Mouse (Mus musculus) CH12.LX (cell line): ENCODE data around the gene Csnk1g1. TPM values are rescaled to one million over a fixed set of nuclear protein-coding genes. Genes with fewer than 3 reads are reported as not detected.

ENCODE experiments used
- DNase-seq: peaks from one replicate; pipeline ENCODE4 v3.0.0-alpha.2; 2013; ENCODE audit errors: extremely low read depth
- H3K27ac ChIP-seq: 2 replicates; pipeline ENCODE4 v1.5.1; 2012; ENCODE audit warnings: low read depth, mild to moderate bottlenecking, control low read depth, moderate library complexity; ENCODE audit not compliant: insufficient read depth
- H3K27me3 ChIP-seq: replicated peaks from 2 replicates; pipeline ENCODE3; 2012; ENCODE audit warnings: inconsistent platforms
- H3K36me3 ChIP-seq, 2 experiments: replicated peaks in 1 of 2; 2 replicates each; pipeline versions ENCODE3 to v1.6.1; 2012; ENCODE audit warnings: inconsistent platforms in 1 of 2, low read length in 1 of 2, mild to moderate bottlenecking in 1 of 2, mixed read lengths in 1 of 2, moderate library complexity in 1 of 2; ENCODE audit not compliant: control insufficient read depth in 1 of 2, insufficient read depth in 1 of 2
- H3K4me1 ChIP-seq, 2 experiments: 2 replicates each; pipeline ENCODE4 v1.6.1; 2012; ENCODE audit warnings: inconsistent platforms in 1 of 2, moderate library complexity in 1 of 2; ENCODE audit not compliant: insufficient read depth in 2 of 2, control insufficient read depth in 1 of 2
- H3K4me2 ChIP-seq: 2 replicates; pipeline ENCODE4 v1.6.1; 2012; ENCODE audit warnings: low read depth, mild to moderate bottlenecking, control low read depth; ENCODE audit not compliant: poor library complexity, insufficient read depth, severe bottlenecking
- H3K4me3 ChIP-seq, 3 experiments: fragments of 150-350 bp in 1 of 3; sonication (generic) in 1 of 3; replicated peaks in 1 of 3; 2 replicates each; pipeline versions ENCODE3 to v1.5.1; 2011 to 2012; ENCODE audit warnings: low read depth in 2 of 3, low read length in 2 of 3, mild to moderate bottlenecking in 2 of 3, moderate library complexity in 2 of 3, control low read depth in 1 of 3, improper control_type of control experiment in 1 of 3, inconsistent platforms in 1 of 3, mixed read lengths in 1 of 3; ENCODE audit not compliant: poor library complexity in 1 of 3
- H3K79me2 ChIP-seq: replicated peaks from 2 replicates; pipeline ENCODE4 v1.6.1; 2012; ENCODE audit warnings: mild to moderate bottlenecking, moderate library complexity; ENCODE audit not compliant: control insufficient read depth, poor library complexity, insufficient read depth, severe bottlenecking; ENCODE audit errors: extremely low read depth
- H3K9ac ChIP-seq: 2 replicates; pipeline ENCODE4 v1.6.1; 2012; ENCODE audit warnings: low read depth, mild to moderate bottlenecking, control low read depth, moderate library complexity; ENCODE audit not compliant: insufficient read depth
- H3K9me3 ChIP-seq: replicated peaks from 2 replicates; pipeline ENCODE3; 2012; ENCODE audit warnings: low read length, inconsistent platforms, mixed read lengths
- BHLHE40 ChIP-seq: IDR thresholded peaks from 2 replicates; pipeline ENCODE4 v1.6.1; 2011; ENCODE audit warnings: mild to moderate bottlenecking, low read depth, low read length, improper control_type of control experiment
- CHD1 ChIP-seq: IDR thresholded peaks from 2 replicates; pipeline ENCODE4 v1.6.1; 2012; ENCODE audit warnings: low read depth, low read length, improper control_type of control experiment, inconsistent platforms
- CHD2 ChIP-seq: IDR thresholded peaks from 2 replicates; pipeline ENCODE4 v1.6.1; 2011; ENCODE audit warnings: low read length, improper control_type of control experiment
- CTCF ChIP-seq, 2 experiments: IDR thresholded peaks in 1 of 2; conservative IDR thresholded peaks in 1 of 2; 2 replicates each; pipeline ENCODE4 v1.5.1; 2011 to 2012; ENCODE audit warnings: low read depth in 2 of 2, low read length in 2 of 2, improper control_type of control experiment in 1 of 2, inconsistent platforms in 1 of 2, mild to moderate bottlenecking in 1 of 2, moderate library complexity in 1 of 2
- E2F4 ChIP-seq: IDR thresholded peaks from 2 replicates; pipeline ENCODE4 v1.6.1; 2011; ENCODE audit warnings: low read depth, low read length, improper control_type of control experiment; ENCODE audit not compliant: insufficient replicate concordance
- ELF1 ChIP-seq: IDR thresholded peaks from 2 replicates; pipeline ENCODE4 v1.6.1; 2014; ENCODE audit warnings: low read depth, mild to moderate bottlenecking, inconsistent platforms, low read length, improper control_type of control experiment
- EP300 ChIP-seq: IDR thresholded peaks from 2 replicates; pipeline ENCODE4 v1.6.1; 2011; ENCODE audit warnings: low read length, improper control_type of control experiment
- GABPA ChIP-seq: IDR thresholded peaks from 2 replicates; pipeline ENCODE4 v1.6.1; 2012; ENCODE audit warnings: low read depth, low read length, improper control_type of control experiment, inconsistent platforms; ENCODE audit not compliant: insufficient replicate concordance
- HCFC1 ChIP-seq: IDR thresholded peaks from 2 replicates; pipeline ENCODE4 v1.6.1; 2012; ENCODE audit warnings: low read depth, mild to moderate bottlenecking, inconsistent platforms, low read length, improper control_type of control experiment
- IRF4 ChIP-seq: IDR thresholded peaks from 2 replicates; pipeline ENCODE4 v1.6.1; 2014; ENCODE audit warnings: low read depth, mild to moderate bottlenecking, inconsistent platforms, low read length, improper control_type of control experiment
- JUN ChIP-seq: IDR thresholded peaks from 2 replicates; pipeline ENCODE4 v1.6.1; 2011; ENCODE audit warnings: low read depth, mild to moderate bottlenecking, low read length, improper control_type of control experiment, moderate library complexity; ENCODE audit not compliant: insufficient read depth
- JUND ChIP-seq: conservative IDR thresholded peaks from 2 replicates; pipeline ENCODE4 v1.6.1; 2011; ENCODE audit warnings: low read depth, low read length, improper control_type of control experiment
- MAFK ChIP-seq: IDR thresholded peaks from 2 replicates; pipeline ENCODE4 v1.6.1; 2011; ENCODE audit warnings: low read length, improper control_type of control experiment; ENCODE audit not compliant: insufficient replicate concordance
- MAX ChIP-seq: IDR thresholded peaks from 2 replicates; pipeline ENCODE4 v1.6.1; 2011; ENCODE audit warnings: low read length, improper control_type of control experiment
- MAZ ChIP-seq: IDR thresholded peaks from 2 replicates; pipeline ENCODE4 v1.6.1; 2012; ENCODE audit warnings: low read depth, mild to moderate bottlenecking, inconsistent platforms, low read length, improper control_type of control experiment, moderate library complexity
- MEF2A ChIP-seq: IDR thresholded peaks from 2 replicates; pipeline ENCODE4 v1.6.1; 2014; ENCODE audit warnings: low read depth, mild to moderate bottlenecking, inconsistent platforms, low read length, improper control_type of control experiment, borderline replicate concordance
- MXI1 ChIP-seq: IDR thresholded peaks from 2 replicates; pipeline ENCODE4 v1.6.1; 2011; ENCODE audit warnings: mild to moderate bottlenecking, low read depth, low read length, improper control_type of control experiment
- MYC ChIP-seq: IDR thresholded peaks from 2 replicates; pipeline ENCODE4 v1.6.1; 2011; ENCODE audit warnings: low read depth, mild to moderate bottlenecking, improper control_type of control experiment, low read length
- NRF1 ChIP-seq: IDR thresholded peaks from 2 replicates; pipeline ENCODE4 v1.6.1; 2014; ENCODE audit warnings: low read depth, mild to moderate bottlenecking, inconsistent platforms, low read length, improper control_type of control experiment, moderate library complexity
- PAX5 ChIP-seq: IDR thresholded peaks from 2 replicates; pipeline ENCODE4 v1.6.1; 2012; ENCODE audit warnings: low read length, inconsistent platforms, mixed read lengths
- POLR2AphosphoS2 ChIP-seq: IDR thresholded peaks from 2 replicates; pipeline ENCODE4 v1.6.1; 2011; ENCODE audit warnings: low read depth, low read length, improper control_type of control experiment
- RAD21 ChIP-seq: IDR thresholded peaks from 2 replicates; pipeline ENCODE4 v1.6.1; 2011; ENCODE audit warnings: low read depth, mild to moderate bottlenecking, low read length, improper control_type of control experiment, moderate library complexity
- RCOR1 ChIP-seq: conservative IDR thresholded peaks from 2 replicates; pipeline ENCODE4 v1.6.1; 2012; ENCODE audit warnings: low read depth, mild to moderate bottlenecking, inconsistent platforms, low read length, improper control_type of control experiment
- SIN3A ChIP-seq: IDR thresholded peaks from 2 replicates; pipeline ENCODE4 v1.6.1; 2012; ENCODE audit warnings: low read length, improper control_type of control experiment, inconsistent platforms
- SMC3 ChIP-seq: IDR thresholded peaks from 2 replicates; pipeline ENCODE4 v1.6.1; 2011; ENCODE audit warnings: low read depth, low read length, improper control_type of control experiment
- TBP ChIP-seq: conservative IDR thresholded peaks from 2 replicates; pipeline ENCODE4 v1.6.1; 2011; ENCODE audit warnings: low read depth, low read length, improper control_type of control experiment
- TCF12 ChIP-seq: IDR thresholded peaks from 2 replicates; pipeline ENCODE4 v1.6.1; 2014; ENCODE audit warnings: low read depth, mild to moderate bottlenecking, inconsistent platforms, low read length, improper control_type of control experiment
- UBTF ChIP-seq: IDR thresholded peaks from 2 replicates; pipeline ENCODE4 v1.6.1; 2012; ENCODE audit warnings: low read depth, mild to moderate bottlenecking, inconsistent platforms, low read length, improper control_type of control experiment, moderate library complexity
- USF1 ChIP-seq: IDR thresholded peaks from 2 replicates; pipeline ENCODE4 v1.6.1; 2014; ENCODE audit warnings: low read depth, mild to moderate bottlenecking, inconsistent platforms, low read length, improper control_type of control experiment
- USF2 ChIP-seq: conservative IDR thresholded peaks from 2 replicates; pipeline ENCODE4 v1.6.1; 2011; ENCODE audit warnings: low read depth, low read length, improper control_type of control experiment
- ZC3H11A ChIP-seq: IDR thresholded peaks from 2 replicates; pipeline ENCODE4 v1.6.1; 2012; ENCODE audit warnings: low read depth, mild to moderate bottlenecking, inconsistent platforms, low read length, improper control_type of control experiment
- ZKSCAN1 ChIP-seq: IDR thresholded peaks from 2 replicates; pipeline ENCODE4 v1.6.1; 2012; ENCODE audit warnings: low read depth, inconsistent platforms, low read length, improper control_type of control experiment, borderline replicate concordance
- ZMIZ1 ChIP-seq: IDR thresholded peaks from 2 replicates; pipeline ENCODE4 v1.6.1; 2012; ENCODE audit warnings: low read depth, mild to moderate bottlenecking, inconsistent platforms, low read length, improper control_type of control experiment
- ZNF384 ChIP-seq: IDR thresholded peaks from 2 replicates; pipeline ENCODE4 v1.6.1; 2012; ENCODE audit warnings: low read depth, low read length, improper control_type of control experiment, inconsistent platforms
- dilution Hi-C: fragments of 300-500 bp; cut with MboI; formaldehyde crosslinking; loops from 2 replicates; pipeline ENCODE4 v1.14.3; 2020; ENCODE audit warnings: low sequenced_read_pairs; ENCODE audit not compliant: extremely low pct_unique_long_range_greater_than_20kb, extremely low pct_ligation_motif_present
- in situ Hi-C: fragments of 300-500 bp; cut with MboI; formaldehyde crosslinking; loops from 3 replicates; pipeline ENCODE4 v1.14.3; 2019; ENCODE audit warnings: low sequenced_read_pairs, low pct_ligation_motif_present, low pct_unique_long_range_greater_than_20kb, mixed read lengths
- polyA plus RNA-seq: library from polyadenylated mRNA; unstranded; fragments of >175 nt; gene quantifications from 2 replicates; pipeline ENCODE4 v1.2.1, GENCODE M21; 2012; ENCODE audit warnings: low read depth; ENCODE audit not compliant: insufficient read length
- total RNA-seq, 2 experiments: library from RNA; depleted of rRNA; stranded (reverse); fragments of 300-350 nt in 1 of 2; fragments of >200 nt in 1 of 2; gene quantifications; 2 replicates each; pipeline ENCODE4 v1.2.3; 2012 to 2014

Gene Csnk1g1
- total and polyA plus RNA-seq, 3 experiments = 11.7 to 16.0 (median 12.3) TPM

DNA sequence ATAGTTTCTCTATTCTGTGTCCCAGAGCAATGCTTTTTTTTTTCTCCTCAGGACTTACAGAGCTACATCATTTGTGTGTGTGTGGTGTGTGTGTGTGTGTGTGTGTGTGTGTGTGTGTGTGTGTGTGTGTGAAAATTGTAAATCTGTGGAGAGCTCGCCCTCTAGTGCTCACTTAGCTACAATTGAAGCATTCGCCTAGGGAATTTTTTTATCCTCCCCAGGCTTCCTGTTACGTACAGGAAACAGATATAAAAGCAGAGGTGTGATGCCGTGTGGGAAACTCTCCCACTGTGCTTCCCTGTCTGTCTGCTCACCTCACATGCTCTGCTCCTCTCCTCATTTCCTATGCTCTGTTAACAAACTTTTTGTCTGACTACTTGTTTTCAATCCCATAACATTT, 95.7 kb downstream of the Csnk1g1 start:
- dilution Hi-C loops = no loop called here
- no peak overlapping the region for H3K9ac ChIP-seq

GRCm38 (mm10) chr9:66007603-66008202, 99.0 kb downstream of the Csnk1g1 start:
- peaks cover 42 to 79% of the 10 kb centered on the region in 2 experiments for H3K36me3 ChIP-seq
- H3K4me2 ChIP-seq = no peak overlapping the region
- H3K27ac ChIP-seq = no peak overlapping the region
- H3K27me3 ChIP-seq = no peaks in the 10 kb centered on the region
- no peaks in the 10 kb centered on the region for H3K9me3 ChIP-seq
- H3K79me2 ChIP-seq = no peaks in the 10 kb centered on the region
- in situ Hi-C loops (no loop called here), dilution Hi-C loops (no loop called here)
- H3K9ac ChIP-seq = no peak overlapping the region
- no peak overlapping the region for H3K4me3 ChIP-seq
- TF ChIP-seq SIN3A (no peak), UBTF (no peak), MAX (no peak), PAX5 (no peak), RAD21 (no peak), TCF12 (no peak), ELF1 (no peak), JUN (no peak)
- H3K4me1 ChIP-seq = peaks cover 0 to 5% of the 10 kb centered on the region in 2 experiments; a peak in 2 of 4 replicates
- DNase-seq = no peak

More for the DNA sequence above, 95.7 kb downstream of the Csnk1g1 start:
- H3K27me3 ChIP-seq = no peaks in the 10 kb centered on the region
- no peaks in the 10 kb centered on the region for H3K9me3 ChIP-seq
- peak; percentile 27 for DNase-seq
- peaks cover 0 to 5% of the 10 kb centered on the region in 2 experiments; a peak in 2 of 4 replicates for H3K4me1 ChIP-seq
- no peak overlapping the region for H3K4me3 ChIP-seq
- H3K27ac ChIP-seq = no peak overlapping the region
- in situ Hi-C loops = no loop called here
- no peaks in the 10 kb centered on the region for H3K79me2 ChIP-seq
- no peak for TF ChIP-seq IRF4
- no peak for TF ChIP-seq MAX
- no peak for TF ChIP-seq MYC
- 0 out of 2 replicates have a peak, but pooled peaks have one; percentile 38 for TF ChIP-seq ZNF384
- TF ChIP-seq ZMIZ1 = no peak
- no peak for TF ChIP-seq ZC3H11A
- no peak for TF ChIP-seq RCOR1
- TF ChIP-seq ELF1 = no peak
- no peak for TF ChIP-seq MXI1
- no peak for TF ChIP-seq USF2
- TF ChIP-seq CHD2 = no peak
- no peak for TF ChIP-seq GABPA
- no peak for TF ChIP-seq MAZ
- no peak for TF ChIP-seq HCFC1
- TF ChIP-seq EP300 = no peak
- no peak for TF ChIP-seq ZKSCAN1
- TF ChIP-seq CHD1 = no peak
- no peak for TF ChIP-seq SIN3A
- no peak for TF ChIP-seq JUND
- no peak for TF ChIP-seq E2F4
- no peak for TF ChIP-seq BHLHE40
- no peak for TF ChIP-seq PAX5
- TF ChIP-seq CTCF (conservative IDR thresholded peaks at IDR 0.05 in 1 of 2, IDR thresholded peaks at IDR 0.05 in 1 of 2; ENCODE audit: low read depth in 2 of 2, low read length in 2 of 2) = peak in 1 of 2 experiments; percentile 57; a peak in 2 of 4 replicates
- TF ChIP-seq SMC3 = peak; percentile 4; the same call in 1 of the 2 replicates
- TF ChIP-seq POLR2AphosphoS2 = no peak
- TF ChIP-seq RAD21 = peak; percentile 28
- TF ChIP-seq MAFK = no peak
- no peak for TF ChIP-seq TBP
- no peak for TF ChIP-seq UBTF
- TF ChIP-seq MEF2A = no peak
- no peak for TF ChIP-seq USF1
- no peak for TF ChIP-seq NRF1
- TF ChIP-seq TCF12 = no peak
- H3K4me2 ChIP-seq = no peak overlapping the region
- H3K36me3 ChIP-seq = peaks cover 48 to 85% of the 10 kb centered on the region in 2 experiments
